Mouse (Mus musculus) cortical plate, adult 2 months (tissue): Measurements from ENCODE around the gene Wiz.

Source experiments
- CTCF ChIP-seq: fragments of 200-500 bp; IDR thresholded peaks from 2 replicates; pipeline ENCODE4 v1.5.1; 2011; ENCODE audit warnings: mild to moderate bottlenecking, control low read depth, low read length; ENCODE audit not compliant: insufficient read depth; ENCODE audit errors: extremely low read depth
- POLR2A ChIP-seq: fragments of 200-500 bp; IDR thresholded peaks from 2 replicates; pipeline ENCODE4 v1.6.1; 2011; ENCODE audit warnings: mild to moderate bottlenecking, low read length, control low read depth; ENCODE audit not compliant: insufficient read depth; ENCODE audit errors: extremely low read depth

DNA sequence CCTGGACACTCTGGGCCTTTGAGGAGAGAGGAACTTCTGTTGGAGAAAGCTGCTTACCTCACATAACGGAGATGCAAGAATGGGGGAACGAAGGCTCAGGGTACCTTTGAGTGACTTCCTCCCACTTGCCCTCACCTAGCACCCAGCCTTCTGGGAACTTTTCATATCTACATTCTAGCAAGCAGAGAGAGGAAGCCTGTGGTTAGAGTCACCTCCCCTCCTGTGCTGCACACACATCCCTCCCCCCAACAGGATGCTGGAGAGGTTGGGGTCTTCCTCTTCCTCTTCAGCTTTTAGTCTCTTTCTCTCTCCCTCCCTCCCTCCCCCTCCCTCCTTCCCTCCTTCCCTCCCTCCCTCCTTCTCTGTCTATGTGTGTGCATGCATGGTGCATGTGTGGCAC lies 34.8 kb upstream of the Wiz start, which contains the start of gene Pglyrp2:
- TF ChIP-seq CTCF (no peak), POLR2A (no peak)
